Mouse (Mus musculus) liver, embryonic 13.5 days (tissue): ENCODE measurements at regions not wholly inside any gene's neighbourhood (a gene's known extent, or its start where the extent isn't known, plus 50 kb on each side); places are given as distances from the start of the nearest gene placed in this dataset.

ENCODE experiments used
- ATAC-seq: fragments of 200-750 bp; cut with Nextera tagmentation; 2 replicates; pipeline ENCODE4 v1.8.0; 2017; ENCODE audit warnings: low read depth, mild to moderate bottlenecking, moderate number of reproducible peaks, moderate library complexity
- DNase-seq: peaks from one replicate; pipeline ENCODE4 v3.0.0; 2022
- H3K27ac ChIP-seq: fragments of 300-500 bp; sonication (generic); 2 replicates; pipeline ENCODE4 v1.5.1; 2015; ENCODE audit warnings: moderate library complexity, mild to moderate bottlenecking, inconsistent platforms
- H3K27me3 ChIP-seq: fragments of 300-500 bp; sonication (generic); 2 replicates; pipeline ENCODE4 v1.6.1; 2015; ENCODE audit warnings: mild to moderate bottlenecking, inconsistent platforms
- H3K36me3 ChIP-seq: fragments of 300-500 bp; sonication (generic); 2 replicates; pipeline ENCODE4 v1.6.1; 2015; ENCODE audit warnings: mild to moderate bottlenecking, inconsistent platforms
- H3K4me1 ChIP-seq: fragments of 300-500 bp; sonication (generic); replicated peaks from 2 replicates; pipeline ENCODE4 v1.6.1; 2015; ENCODE audit warnings: inconsistent platforms
- H3K4me2 ChIP-seq: fragments of 300-500 bp; sonication (generic); 2 replicates; pipeline ENCODE4 v1.6.1; 2015; ENCODE audit warnings: inconsistent platforms, mild to moderate bottlenecking, moderate library complexity
- H3K4me3 ChIP-seq: fragments of 300-500 bp; sonication (generic); replicated peaks from 2 replicates; pipeline ENCODE4 v1.5.1; 2015; ENCODE audit warnings: mild to moderate bottlenecking, inconsistent platforms
- H3K9ac ChIP-seq: fragments of 300-500 bp; sonication (generic); 2 replicates; pipeline ENCODE4 v1.6.1; 2015; ENCODE audit warnings: mild to moderate bottlenecking, inconsistent platforms
- H3K9me3 ChIP-seq: fragments of 300-500 bp; sonication (generic); replicated peaks from 2 replicates; pipeline ENCODE4 v1.6.1; 2016; ENCODE audit warnings: inconsistent platforms
- WGBS: fragments of 180-500 bp; shearing (Covaris S2); methylation state at CpG from one replicate; pipeline ENCODE4 v1.1.7; 2015; ENCODE audit not compliant: insufficient replicate concordance; 5-methylcytosine and 5-hydroxymethylcytosine counted together

- 63% methylated on average over 6 of the region's 6 CpGs for WGBS
These were observed 433.9 kb upstream of the Zmiz1 start for GRCm38 (mm10) chr14:25025074-25025473.

GRCm38 (mm10) chr14:25027076-25027475 is 431.9 kb upstream of the Zmiz1 start:
- no peaks in the 10 kb centered on the region for H3K9me3 ChIP-seq
- H3K27ac ChIP-seq: no peak overlapping the region
- no peaks in the 10 kb centered on the region for H3K27me3 ChIP-seq
- H3K4me1 ChIP-seq: no peaks in the 10 kb centered on the region
- H3K4me3 ChIP-seq: no peak overlapping the region
- DNase-seq (no peak), ATAC-seq (no peak)
- H3K9ac ChIP-seq: no peak overlapping the region
- WGBS: 60% methylated on average over 3 of the region's 3 CpGs
- no peak overlapping the region for H3K4me2 ChIP-seq
- no peaks in the 10 kb centered on the region for H3K36me3 ChIP-seq

More at GRCm38 (mm10) chr14:25025074-25025473, 433.9 kb upstream of the Zmiz1 start:
- DNase-seq (no peak), ATAC-seq (no peak)
- no peaks in the 10 kb centered on the region for H3K27me3 ChIP-seq
- no peak overlapping the region for H3K4me3 ChIP-seq
- no peaks in the 10 kb centered on the region for H3K36me3 ChIP-seq
- no peaks in the 10 kb centered on the region for H3K9me3 ChIP-seq
- no peak overlapping the region for H3K4me2 ChIP-seq
- no peak overlapping the region for H3K27ac ChIP-seq
- H3K4me1 ChIP-seq: no peaks in the 10 kb centered on the region
- H3K9ac ChIP-seq: no peak overlapping the region

GRCm38 (mm10) chr14:25027842-25028241 is 431.1 kb upstream of the Zmiz1 start:
- no peaks in the 10 kb centered on the region for H3K4me1 ChIP-seq
- 53% methylated on average over 1 of the region's 1 CpGs for WGBS
- no peak for ATAC-seq

GRCm38 (mm10) chr14:25030881-25031280 is 428.1 kb upstream of the Zmiz1 start:
- H3K9ac ChIP-seq: no peak overlapping the region
- no peaks in the 10 kb centered on the region for H3K27me3 ChIP-seq
- no peak overlapping the region for H3K4me3 ChIP-seq
- DNase-seq (no peak), ATAC-seq (no peak)
- no peaks in the 10 kb centered on the region for H3K4me1 ChIP-seq
- no peak overlapping the region for H3K4me2 ChIP-seq
- H3K27ac ChIP-seq: no peak overlapping the region
- H3K36me3 ChIP-seq: no peaks in the 10 kb centered on the region
- WGBS: 76% methylated on average over 6 of the region's 6 CpGs
- no peaks in the 10 kb centered on the region for H3K9me3 ChIP-seq

More at GRCm38 (mm10) chr14:25027842-25028241, 431.1 kb upstream of the Zmiz1 start:
- Histone ChIP-seq H3K4me3 (no peak overlapping the region), H3K9ac (no peak overlapping the region), H3K27ac (no peak overlapping the region), H3K27me3 (no peaks in the 10 kb centered on the region), H3K9me3 (no peaks in the 10 kb centered on the region), H3K36me3 (no peaks in the 10 kb centered on the region), H3K4me2 (no peak overlapping the region)
- DNase-seq: no peak

GRCm38 (mm10) chr14:25031756-25032680 is 427.0 kb upstream of the Zmiz1 start:
- no peak overlapping the region for H3K4me3 ChIP-seq
- H3K27ac ChIP-seq: no peak overlapping the region
- DNase-seq (no peak), ATAC-seq (no peak)
- H3K9me3 ChIP-seq: no peaks in the 10 kb centered on the region
- H3K9ac ChIP-seq: no peak overlapping the region
- no peaks in the 10 kb centered on the region for H3K4me1 ChIP-seq
- H3K4me2 ChIP-seq: no peak overlapping the region
- no peaks in the 10 kb centered on the region for H3K27me3 ChIP-seq
- H3K36me3 ChIP-seq: no peaks in the 10 kb centered on the region
- WGBS: 67% methylated on average over 12 of the region's 12 CpGs

- ATAC-seq: no peak
- Histone ChIP-seq H3K27me3 (no peaks in the 10 kb centered on the region), H3K36me3 (no peaks in the 10 kb centered on the region), H3K4me2 (no peak overlapping the region), H3K9ac (no peak overlapping the region), H3K9me3 (no peaks in the 10 kb centered on the region), H3K4me1 (no peaks in the 10 kb centered on the region), H3K4me3 (no peak overlapping the region), H3K27ac (no peak overlapping the region)
- WGBS: 63% methylated on average over 2 of the region's 2 CpGs
- DNase-seq: no peak
These were observed 426.1 kb upstream of the Zmiz1 start for GRCm38 (mm10) chr14:25032899-25033298.

- WGBS: 43% methylated on average over 5 of the region's 5 CpGs
- no peaks in the 10 kb centered on the region for H3K27me3 ChIP-seq
- no peak for DNase-seq
- no peaks in the 10 kb centered on the region for H3K9me3 ChIP-seq
- H3K27ac ChIP-seq: no peak overlapping the region
- ATAC-seq: no peak
- H3K4me3 ChIP-seq: no peak overlapping the region
- no peaks in the 10 kb centered on the region for H3K4me1 ChIP-seq
- H3K36me3 ChIP-seq: no peaks in the 10 kb centered on the region
- no peak overlapping the region for H3K9ac ChIP-seq
- no peak overlapping the region for H3K4me2 ChIP-seq
These were observed 416.7 kb upstream of the Zmiz1 start for GRCm38 (mm10) chr14:25042265-25042664.

- no peaks in the 10 kb centered on the region for H3K27me3 ChIP-seq
- ATAC-seq (no peak), DNase-seq (no peak)
- no peak overlapping the region for H3K4me3 ChIP-seq
- no peak overlapping the region for H3K9ac ChIP-seq
- no peaks in the 10 kb centered on the region for H3K9me3 ChIP-seq
- H3K27ac ChIP-seq: no peak overlapping the region
- H3K4me2 ChIP-seq: no peak overlapping the region
- H3K4me1 ChIP-seq: no peaks in the 10 kb centered on the region
- no peaks in the 10 kb centered on the region for H3K36me3 ChIP-seq
- WGBS: 76% methylated on average over 13 of the region's 13 CpGs
These were observed 414.9 kb upstream of the Zmiz1 start for GRCm38 (mm10) chr14:25044106-25044505.

GRCm38 (mm10) chr14:25044867-25045266 is 414.1 kb upstream of the Zmiz1 start:
- Histone ChIP-seq H3K4me3 (no peak overlapping the region), H3K9ac (no peak overlapping the region), H3K27me3 (no peaks in the 10 kb centered on the region), H3K4me1 (no peaks in the 10 kb centered on the region), H3K4me2 (no peak overlapping the region), H3K9me3 (no peaks in the 10 kb centered on the region), H3K36me3 (no peaks in the 10 kb centered on the region), H3K27ac (no peak overlapping the region)
- WGBS: 58% methylated on average over 7 of the region's 7 CpGs
- ATAC-seq: no peak
- DNase-seq: no peak

GRCm38 (mm10) chr14:25050674-25051251 is 408.2 kb upstream of the Zmiz1 start:
- Histone ChIP-seq H3K4me1 (no peaks in the 10 kb centered on the region), H3K36me3 (no peaks in the 10 kb centered on the region), H3K4me3 (no peak overlapping the region), H3K27me3 (no peaks in the 10 kb centered on the region), H3K9ac (no peak overlapping the region), H3K27ac (no peak overlapping the region), H3K4me2 (no peak overlapping the region), H3K9me3 (no peaks in the 10 kb centered on the region)
- WGBS: 54% methylated on average over 12 of the region's 12 CpGs
- ATAC-seq: no peak
- no peak for DNase-seq

- DNase-seq (no peak), ATAC-seq (no peak)
- Histone ChIP-seq H3K27me3 (no peaks in the 10 kb centered on the region), H3K36me3 (no peaks in the 10 kb centered on the region), H3K9ac (no peak overlapping the region), H3K4me2 (no peak overlapping the region), H3K9me3 (no peaks in the 10 kb centered on the region), H3K4me3 (no peak overlapping the region), H3K4me1 (no peaks in the 10 kb centered on the region), H3K27ac (no peak overlapping the region)
- 57% methylated on average over 9 of the region's 9 CpGs for WGBS
These were observed 406.8 kb upstream of the Zmiz1 start for GRCm38 (mm10) chr14:25052175-25052574.

GRCm38 (mm10) chr14:25059351-25059750 is 399.6 kb upstream of the Zmiz1 start:
- no peak overlapping the region for H3K4me3 ChIP-seq
- no peaks in the 10 kb centered on the region for H3K36me3 ChIP-seq
- H3K9me3 ChIP-seq: no peaks in the 10 kb centered on the region
- DNase-seq: no peak
- H3K4me1 ChIP-seq: no peaks in the 10 kb centered on the region
- H3K27me3 ChIP-seq: no peaks in the 10 kb centered on the region
- WGBS: 60% methylated on average over 7 of the region's 7 CpGs
- ATAC-seq: no peak
- no peak overlapping the region for H3K27ac ChIP-seq
- H3K9ac ChIP-seq: no peak overlapping the region
- no peak overlapping the region for H3K4me2 ChIP-seq
